Mouse (Mus musculus) central nervous system, embryonic 18 days (tissue): ENCODE results near the gene Klhl29. TPM values are rescaled to one million over a fixed set of nuclear protein-coding genes. Genes with fewer than 3 reads are reported as not detected.

Experiments used
- polyA plus RNA-seq: library from polyadenylated mRNA; depleted of rRNA; stranded (reverse); fragments of >200 nt; gene quantifications from 2 replicates; pipeline ENCODE4 v1.2.3, GENCODE M21; 2012; rRNA removed

Gene Klhl29
- polyA plus RNA-seq, result 26.2 and 36.6 TPM in 2 replicates

DNA sequence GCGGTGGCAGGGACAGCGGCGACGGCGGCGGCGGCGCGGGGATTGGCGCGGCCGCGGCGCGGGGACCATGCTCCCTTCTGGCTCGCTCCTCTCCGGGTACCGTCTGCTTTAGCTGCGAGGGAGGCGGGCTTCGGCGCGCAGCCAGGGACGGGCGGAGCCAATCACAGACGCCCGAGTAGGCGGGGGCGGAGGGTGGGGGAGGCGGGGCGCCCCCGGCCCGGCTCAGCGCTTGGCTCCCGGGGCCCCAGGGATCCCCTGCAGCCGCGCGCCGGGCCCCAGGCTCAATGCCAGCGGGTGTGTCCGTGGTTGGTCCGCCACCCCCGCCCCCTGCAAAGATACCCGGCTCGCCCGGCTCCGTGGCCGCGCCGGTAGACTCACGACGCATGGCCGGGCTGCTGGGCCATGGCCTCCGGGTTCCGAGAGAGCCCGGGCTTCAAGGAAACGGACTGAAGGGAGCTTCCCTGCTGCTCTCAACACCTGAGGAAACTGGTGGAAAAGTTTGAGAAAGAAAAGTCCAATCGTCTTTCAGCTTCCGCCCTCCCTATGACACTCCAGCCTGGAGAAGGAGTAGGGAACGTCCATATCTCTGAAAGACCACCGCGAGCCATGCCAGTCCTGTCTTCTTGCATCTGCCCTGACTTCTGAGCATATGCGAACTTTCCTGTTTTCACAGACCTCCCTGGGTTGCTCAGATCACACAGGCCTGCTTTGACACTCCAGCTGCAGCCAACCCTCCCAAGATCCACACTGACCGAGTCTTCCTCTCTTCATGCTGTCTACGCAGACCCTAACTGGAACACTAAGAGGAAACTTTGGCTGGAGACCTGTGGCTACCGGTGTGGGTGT, at the start of gene Klhl29:
Gene Klhl29, minus strand, starts transcription at position 67 of the 846 bp plus-strand sequence.

